Mouse (Mus musculus) urinary bladder, postnatal 25 days (tissue): Measurements from ENCODE around the gene Igf1.

Experiments
- DNase-seq: peaks from one replicate; pipeline ENCODE4 v3.0.0; 2022; ENCODE audit warnings: low spot score

The Igf1 gene

DNA sequence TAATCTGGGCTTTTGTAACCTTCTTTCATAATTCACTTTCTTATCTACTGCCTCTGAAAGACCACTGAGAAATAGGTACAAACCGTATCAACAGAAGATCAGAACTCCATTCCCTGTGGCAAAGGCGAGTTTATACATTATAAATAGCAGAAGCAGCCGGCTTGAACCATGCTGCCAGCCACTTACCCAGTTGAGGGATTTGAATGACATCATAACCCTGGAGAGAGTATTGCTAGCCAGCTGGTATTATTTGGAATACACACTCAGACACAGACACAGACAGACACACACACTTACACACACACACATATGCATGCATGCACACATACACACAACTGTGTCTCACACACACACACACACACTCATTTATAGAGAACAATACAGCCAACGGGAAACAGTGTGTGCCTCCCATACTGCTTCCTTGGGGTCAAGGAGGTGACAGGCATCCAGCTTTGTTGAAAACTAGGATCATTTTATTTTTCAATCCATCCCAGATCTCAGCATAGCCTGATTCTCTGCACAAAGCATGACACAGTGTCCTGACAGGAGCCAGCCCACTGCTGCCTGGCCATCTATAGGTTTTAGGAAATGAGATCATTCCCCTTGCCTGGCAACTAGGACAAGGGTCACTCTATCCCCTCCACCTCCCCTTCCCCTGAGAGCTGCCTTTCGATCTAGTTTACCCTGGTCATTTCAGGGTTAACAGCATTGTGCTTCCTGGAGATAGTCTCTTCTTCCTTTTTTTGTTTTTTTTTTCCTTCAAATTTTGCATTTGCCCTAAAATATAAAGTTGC is at the start of gene Igf1:
Gene Igf1 (plus strand): TSS at position 253 of the 794 bp plus-strand sequence.
- no peak for DNase-seq

DNA sequence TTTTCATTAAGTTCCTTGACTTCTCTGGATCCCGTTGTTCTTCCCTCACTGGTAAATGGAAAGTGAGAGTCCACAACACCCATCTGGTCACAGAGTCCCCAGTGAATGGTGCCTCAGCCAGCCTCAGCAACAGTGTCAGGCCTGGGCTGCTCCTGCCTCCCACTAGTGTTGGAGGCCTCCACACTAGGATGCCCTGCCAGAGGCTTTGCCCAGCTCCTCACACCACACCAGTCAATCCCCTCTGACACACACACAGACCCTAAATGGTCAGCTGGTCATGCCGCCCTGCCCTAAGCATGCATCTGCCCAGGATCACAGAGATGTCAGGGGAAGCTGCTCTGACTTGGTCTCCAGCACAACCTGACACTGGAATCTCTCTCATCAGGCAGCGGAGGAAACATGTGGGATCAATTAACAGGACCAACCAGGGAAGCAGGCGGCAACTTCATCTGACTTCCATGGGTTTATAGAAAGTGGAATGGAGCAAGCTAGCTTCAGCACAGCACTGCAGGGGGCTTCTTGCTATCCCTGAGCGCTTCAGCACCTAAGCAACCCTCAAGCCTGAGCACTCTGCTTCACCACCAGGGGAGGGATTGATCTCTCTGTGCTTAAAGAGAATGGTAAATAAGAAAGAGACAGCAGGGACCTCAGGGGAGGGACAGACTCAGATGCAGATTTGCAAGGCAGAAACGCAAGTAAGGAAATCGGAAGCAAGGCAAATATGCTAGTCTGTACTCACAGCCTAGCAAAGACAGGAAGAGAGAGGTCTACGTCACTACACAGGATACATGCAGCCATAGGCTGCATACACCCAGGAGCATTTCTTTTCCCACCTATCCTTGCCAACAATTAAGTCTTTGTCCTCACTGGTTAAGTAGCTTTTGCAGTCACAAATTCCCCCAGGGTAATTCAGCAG is 45.6 kb upstream of the Igf1 start:
- no peak for DNase-seq

DNA sequence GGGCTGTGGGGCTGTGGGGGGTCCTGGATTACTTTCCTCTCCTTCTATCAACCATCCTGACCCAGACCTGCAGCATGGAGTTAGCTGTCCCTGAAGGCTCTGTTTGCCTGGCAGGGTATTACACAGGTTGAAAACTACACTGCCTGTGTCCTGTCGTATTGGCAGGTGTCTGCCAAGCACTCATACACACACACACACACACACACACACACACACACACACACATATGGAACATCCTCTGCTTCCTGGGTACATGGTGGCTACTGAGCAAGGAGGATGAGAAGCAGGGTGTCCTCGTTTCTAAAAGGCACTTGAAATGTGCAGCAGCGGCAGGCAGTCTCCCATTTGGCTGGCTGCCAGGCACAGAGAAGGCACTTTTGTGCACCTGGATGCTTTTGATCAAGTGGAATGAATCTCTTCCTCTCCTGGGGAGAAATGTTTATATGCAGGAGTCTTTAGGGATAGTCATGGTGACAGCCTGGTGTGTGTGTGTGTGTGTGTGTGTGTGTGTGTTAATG is 44.9 kb upstream of the Igf1 start:
- DNase-seq: no peak

DNA sequence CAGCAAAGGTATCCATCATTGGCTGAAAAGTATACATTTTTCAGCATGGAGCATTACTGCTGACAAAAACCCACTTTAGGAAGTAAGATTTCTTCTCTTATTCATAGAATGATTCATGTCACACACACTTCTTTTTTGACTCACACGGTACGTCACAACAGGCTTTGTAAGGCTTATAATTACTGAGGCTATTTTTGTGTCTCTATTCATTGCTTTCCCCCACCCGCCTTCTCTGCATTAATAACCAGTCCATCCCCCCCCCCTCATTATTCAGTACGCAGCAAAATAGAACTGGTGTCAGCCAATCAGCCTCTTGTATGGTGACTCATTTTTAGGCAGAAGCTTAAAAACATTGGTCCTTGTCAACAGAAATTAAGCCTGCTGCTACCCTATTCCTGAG is 41.2 kb upstream of the Igf1 start:
- no peak for DNase-seq

DNA sequence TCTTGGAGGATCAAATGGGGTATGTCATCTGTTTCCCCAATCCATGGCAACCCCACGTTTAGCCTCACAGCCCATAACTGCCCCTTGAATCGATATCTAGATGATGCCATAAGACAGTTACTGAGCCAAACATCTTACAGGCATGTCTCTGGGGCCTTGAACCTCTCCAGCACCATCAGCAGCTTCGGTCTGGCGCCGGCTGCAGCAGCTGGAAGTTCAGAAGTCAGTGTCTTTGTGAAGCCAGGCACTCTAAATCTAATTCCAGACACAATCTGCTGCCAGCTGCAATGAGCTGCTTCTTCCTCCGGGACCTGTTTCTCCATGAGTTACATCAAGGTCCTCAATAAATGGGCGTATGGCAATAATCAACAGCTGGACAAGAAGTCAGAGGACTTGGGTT is 40.3 kb upstream of the Igf1 start:
- DNase-seq: no peak

DNA sequence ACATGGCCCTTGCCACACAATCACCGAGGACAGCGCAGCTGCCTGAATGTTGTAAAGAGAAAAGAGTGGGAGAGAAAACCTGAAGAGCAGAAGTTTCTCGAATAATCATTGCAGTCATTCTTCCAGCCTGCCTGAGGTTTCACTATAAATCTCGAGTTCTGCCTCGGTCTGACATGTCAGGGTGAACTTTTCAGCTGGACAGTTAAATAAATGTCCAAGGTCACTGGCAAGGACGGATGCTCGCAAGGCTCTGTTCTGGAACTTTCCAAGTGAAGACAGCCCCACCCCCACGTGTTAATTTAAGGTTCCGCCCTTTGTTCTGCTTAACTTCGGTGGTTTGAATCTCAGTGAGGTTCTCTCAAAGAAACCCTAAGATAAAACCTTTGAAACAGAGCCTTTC is 36.2 kb upstream of the Igf1 start:
- DNase-seq: no peak

DNA sequence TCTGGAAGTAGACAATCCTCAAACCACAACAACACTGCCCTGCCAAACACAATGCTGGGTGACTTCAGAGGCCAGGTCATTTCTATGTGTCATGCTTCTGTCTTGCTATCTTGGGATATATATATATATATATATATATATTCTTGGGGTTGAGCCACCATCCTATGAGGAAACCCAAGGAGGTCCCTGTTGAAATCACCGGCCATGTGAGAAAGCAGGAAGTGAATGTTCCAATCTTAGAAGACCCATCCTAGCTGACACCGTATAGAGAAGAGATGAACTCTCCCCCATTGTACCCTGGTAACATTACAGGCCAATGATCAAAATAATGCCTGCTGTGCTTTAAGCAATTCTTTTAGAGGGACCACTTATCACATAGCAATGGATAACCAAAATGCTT is 28.1 kb upstream of the Igf1 start:
- DNase-seq: no peak

DNA sequence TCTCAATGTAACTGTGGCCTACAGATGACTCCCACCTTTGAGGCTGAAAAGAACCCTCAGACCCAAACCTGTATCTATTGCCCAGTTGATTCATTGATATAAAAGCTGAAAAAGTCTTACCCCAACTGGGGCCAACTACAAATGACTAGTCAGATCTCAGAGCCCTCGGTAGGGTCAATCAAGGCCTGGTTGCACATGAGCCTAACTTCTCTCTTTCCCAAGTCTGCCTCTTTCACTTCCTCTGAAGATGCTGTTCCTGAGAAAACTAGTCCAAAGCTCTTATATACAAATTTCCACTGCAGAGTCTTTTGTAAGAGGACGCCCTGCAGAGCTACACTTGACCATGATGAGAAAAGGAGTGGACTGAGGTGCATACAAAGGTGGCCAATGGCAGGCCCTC is 27.4 kb upstream of the Igf1 start:
- DNase-seq: no peak

DNA sequence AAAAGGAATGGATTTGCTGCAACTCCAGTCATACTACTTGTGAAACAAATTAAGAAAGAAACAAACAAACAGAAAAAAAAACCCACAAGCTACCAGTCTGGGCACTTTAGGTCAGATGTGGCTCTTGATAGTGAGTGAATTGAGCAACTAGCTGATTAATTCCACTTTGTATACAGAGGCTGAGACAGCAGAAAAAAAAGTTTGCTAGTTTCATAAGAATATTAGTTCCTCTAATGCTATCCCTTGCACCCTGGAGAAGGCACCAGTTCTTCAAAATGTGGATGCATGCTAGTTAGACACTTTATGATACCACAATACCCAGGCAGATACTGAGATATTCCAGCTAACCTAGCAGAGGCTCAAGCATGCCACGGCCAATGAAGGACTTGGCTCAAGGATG is 26.0 kb upstream of the Igf1 start:
- no peak for DNase-seq

DNA sequence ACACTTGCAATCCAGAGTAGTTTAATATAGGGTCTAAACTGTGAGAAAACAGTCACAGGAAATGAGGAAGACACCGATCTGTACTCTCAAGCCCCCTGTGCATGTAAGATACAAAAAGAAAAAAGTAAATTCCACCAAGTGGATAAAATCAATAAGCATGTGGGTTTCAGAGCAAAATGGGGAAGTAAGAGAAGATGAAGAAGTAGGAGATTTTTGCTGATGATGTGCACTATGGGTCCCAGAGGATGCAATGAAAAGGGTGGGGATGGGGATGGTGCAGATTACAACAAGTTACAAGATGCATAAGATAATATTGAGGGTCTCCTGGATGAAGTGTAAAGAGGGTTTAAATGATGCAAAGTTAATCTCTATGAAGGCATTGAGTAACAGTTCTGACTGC is 18.6 kb upstream of the Igf1 start:
- DNase-seq: no peak

DNA sequence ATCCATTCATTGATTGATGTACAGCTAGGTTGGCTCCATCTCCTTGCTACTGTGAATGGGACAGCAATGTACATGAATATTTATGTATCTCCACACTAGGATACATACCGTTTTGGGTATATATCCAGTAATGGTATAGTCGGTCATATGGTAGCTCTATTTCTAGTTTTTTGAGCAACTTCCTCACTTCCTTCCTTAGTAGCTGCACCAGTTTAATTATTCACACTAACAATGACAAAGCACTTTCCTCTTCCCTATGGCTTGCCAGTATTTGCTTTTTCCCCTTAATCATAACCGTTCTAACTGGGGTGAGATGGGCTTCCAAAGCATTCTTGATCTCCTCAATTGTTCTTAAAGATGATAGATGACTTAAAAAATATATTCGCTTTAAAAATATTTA is 15.6 kb upstream of the Igf1 start:
- DNase-seq: no peak

DNA sequence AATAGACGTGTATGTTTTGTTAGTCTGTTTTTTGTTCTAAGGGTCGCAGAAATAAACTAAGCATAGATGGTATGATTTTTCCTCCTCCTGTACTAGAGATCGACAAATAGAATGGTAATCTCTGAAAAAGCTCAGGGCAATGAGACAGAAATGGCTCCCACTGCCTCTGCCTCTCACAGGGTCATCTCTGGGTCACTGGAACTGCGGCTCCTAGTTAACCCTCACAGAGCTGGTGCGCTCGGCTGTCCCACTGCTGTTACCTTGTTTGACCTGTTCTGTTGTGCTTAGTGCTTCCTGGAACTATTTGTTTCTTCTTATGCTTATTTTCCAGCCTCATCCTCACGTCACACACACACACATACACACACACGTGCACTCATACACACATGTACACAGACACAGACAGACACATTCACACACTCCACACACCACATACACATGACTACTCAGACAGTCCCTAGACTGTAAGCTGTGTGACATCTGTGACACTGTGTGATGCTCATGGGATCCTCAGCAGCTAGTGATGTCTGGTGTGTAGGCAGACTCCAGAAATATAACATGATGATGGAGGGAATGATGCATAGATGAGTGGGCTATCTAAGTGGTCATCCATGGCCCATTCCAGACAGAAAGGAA is 13.0 kb upstream of the Igf1 start:
- DNase-seq: no peak

DNA sequence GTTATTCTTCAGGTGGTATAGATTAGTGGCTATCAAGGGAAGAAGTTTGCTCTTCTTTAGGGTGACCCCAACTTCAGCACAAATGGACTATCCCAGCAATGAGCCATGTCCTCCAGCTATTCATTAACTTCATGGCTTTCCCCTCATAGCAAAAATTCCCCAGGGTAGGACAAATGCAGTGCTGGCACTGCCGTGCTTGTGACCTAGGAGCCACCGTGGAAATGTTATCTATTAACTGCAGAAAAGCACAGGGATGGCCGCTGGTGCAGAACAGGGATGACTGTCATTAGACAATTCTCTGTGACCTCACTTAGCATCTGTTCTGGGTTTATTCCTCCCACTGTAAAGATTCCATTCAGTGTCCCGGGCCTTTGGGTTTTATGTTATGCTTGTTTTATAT is 10.2 kb upstream of the Igf1 start:
- DNase-seq: no peak

DNA sequence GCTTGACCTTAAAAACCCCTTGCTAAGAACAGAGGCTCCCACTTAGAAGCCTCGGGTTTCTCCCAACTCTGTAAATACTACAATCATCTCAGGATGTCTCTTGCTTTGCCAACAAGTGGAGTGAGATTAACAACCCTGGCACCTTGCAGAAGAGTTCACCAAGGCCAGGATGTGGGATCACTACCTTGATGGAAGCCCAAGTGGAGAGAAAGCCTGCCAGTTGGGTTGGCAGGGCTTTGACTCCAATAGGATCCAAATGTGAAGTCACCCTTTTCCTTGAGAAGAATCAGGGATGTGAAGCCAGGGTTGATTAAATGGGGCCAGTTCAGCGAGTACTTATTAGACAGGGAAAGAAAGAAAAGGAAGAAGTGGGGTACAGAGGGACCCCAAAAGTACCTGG is 9.6 kb upstream of the Igf1 start:
- DNase-seq: no peak

DNA sequence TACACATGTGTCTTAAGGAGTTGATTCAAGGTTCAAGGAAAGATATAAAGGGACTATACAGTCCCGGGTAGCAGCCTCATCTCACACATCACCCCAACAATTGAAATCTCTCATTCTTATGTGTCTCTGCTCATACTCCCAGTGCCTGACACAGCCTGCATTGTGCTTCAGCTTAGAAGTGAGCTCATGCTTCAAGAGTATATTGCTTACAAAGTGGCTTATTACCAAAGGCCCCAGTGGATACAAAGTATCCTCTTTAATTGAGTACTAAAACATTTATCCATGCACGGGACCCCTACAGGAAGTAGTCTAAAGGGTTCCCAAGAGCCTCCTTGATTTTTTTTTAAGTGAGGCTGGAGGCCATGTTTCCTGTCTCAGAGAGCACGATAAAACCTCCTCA is 6.6 kb upstream of the Igf1 start:
- DNase-seq: no peak

DNA sequence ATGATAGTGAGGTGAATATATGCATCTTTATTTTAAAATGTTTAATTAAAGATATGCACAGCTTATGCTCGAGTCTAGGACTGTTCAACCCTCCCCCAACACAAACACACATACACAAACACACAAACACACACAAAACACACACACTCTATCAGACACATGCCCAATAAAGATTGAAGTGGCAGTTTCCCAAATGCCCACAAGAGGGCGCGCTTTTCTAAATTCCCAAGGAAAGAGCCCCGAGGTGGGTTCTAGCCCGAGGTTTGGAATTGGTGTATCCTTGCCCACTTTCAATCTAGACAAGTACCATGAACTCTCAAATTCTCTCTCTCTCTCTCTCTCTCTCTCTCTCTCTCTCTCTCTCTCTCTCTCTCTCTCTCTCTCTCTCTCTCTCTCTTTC is 3.7 kb upstream of the Igf1 start:
- DNase-seq: peak; percentile 60

DNA sequence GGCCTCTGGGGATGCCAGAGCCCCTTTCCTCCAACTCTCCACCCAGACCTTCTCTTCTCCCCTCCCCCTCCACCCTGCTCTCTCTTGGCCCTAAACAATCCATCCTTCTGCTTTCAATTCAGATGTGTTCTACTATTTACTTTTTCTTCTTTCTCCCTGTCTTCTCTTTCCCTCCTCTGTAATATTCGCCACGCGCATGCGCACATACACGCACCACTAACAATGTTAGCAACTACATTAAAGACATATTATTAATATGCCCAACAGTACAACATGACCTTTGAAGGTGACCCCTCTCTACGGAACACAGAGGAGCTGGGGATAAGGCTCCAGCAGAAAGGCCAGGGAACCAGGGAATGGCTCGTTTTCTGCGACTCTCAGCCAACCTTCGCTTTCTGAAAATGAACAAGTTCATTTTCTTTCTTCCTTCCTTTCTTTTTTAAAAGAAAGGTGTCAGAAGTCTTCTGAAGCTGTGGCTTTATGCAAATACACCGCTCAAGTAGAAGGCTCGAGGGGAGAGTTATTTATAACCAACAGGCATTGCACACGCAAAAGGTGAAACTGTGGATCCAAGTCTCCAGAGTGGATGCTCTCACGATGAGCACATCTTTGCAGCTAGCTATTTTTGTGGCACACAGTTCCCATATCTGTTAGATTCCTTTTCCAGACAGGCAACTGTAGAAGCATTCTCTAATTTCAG is 2.5 kb upstream of the Igf1 start:
- no peak for DNase-seq

DNA sequence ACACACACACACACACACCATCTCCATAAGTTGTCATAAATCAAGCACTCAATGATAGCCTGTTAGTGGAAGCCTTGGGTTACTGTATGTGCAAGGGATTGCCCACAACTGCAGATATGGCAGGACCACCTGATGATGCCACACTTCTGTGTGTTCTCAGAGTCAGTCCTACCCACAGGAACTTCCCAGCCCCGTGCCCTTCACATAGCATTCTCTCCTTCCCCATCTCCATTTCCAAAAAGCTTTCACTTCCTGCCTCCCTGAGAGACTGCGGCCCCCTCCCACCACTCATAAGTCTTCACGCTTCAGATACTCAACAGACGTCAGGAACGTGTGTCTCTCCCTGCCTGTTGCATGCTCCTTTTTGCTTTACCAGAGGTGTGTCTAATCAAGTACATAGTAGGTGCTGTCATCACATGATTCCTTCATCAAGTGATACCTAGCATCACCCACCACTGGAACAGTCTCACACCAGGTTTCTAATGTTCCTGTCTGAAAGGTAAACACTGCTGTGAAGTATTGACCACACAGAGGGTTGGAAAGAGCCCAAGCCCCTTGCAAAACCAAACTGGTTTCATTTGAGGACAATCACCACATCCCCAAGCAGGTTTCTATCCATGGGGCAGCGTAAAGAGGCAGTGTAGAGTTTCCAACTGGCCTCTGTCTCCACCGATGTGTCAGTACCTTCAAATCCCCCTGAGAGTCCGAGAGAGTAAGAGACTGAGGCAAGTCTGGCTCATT is 680 bp upstream of the Igf1 start:
- no peak for DNase-seq

DNA sequence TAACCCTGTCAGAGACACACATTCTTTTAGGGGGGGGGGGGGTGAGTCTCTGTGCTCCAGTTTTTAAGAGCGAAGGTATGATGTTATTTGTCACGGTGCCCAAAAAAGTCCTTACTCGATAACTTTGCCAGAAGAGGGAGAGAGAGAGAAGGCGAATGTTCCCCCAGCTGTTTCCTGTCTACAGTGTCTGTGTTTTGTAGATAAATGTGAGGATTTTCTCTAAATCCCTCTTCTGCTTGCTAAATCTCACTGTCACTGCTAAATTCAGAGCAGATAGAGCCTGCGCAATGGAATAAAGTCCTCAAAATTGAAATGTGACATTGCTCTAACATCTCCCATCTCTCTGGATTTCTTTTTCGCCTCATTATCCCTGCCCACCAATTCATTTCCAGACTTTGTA is 874 bp downstream of the Igf1 start:
- DNase-seq: no peak

DNA sequence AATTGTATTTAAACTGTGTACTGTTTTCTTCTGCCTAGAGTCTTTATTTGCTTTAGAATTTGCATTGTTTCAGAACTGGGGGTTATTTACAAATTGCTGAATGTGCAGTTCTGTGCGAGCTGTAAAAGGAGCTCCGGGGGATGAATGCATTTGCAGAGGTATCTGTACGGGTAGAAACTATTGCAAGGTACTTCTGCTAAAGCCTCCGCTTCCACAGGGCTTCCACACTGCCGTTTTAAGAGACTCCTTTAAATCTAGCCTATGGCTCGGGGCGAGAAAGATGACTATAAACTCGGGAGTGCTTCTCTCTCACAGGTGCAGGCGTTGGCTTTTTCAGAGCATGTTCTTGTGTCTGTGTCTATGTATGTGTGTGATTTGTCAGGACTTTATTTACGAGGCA is 1.4 kb downstream of the Igf1 start:
- DNase-seq: no peak
